Mouse (Mus musculus) heart, embryonic 15.5 days (tissue): ENCODE data around the gene Pmis2. TPM values are rescaled to one million over a fixed set of nuclear protein-coding genes. Genes with fewer than 3 reads are reported as not detected.

Experiments used
- ATAC-seq: fragments of 200-750 bp; cut with Nextera tagmentation; replicated peaks from 2 replicates; pipeline ENCODE4 v1.8.0; 2017; ENCODE audit warnings: low read depth, moderate TSS enrichment; ENCODE audit not compliant: insufficient number of reproducible peaks, insufficient read depth, low FRiP score
- H3K27ac ChIP-seq: fragments of 300-500 bp; sonication (generic); 2 replicates; pipeline ENCODE4 v1.5.1; 2015; ENCODE audit warnings: mild to moderate bottlenecking, inconsistent platforms
- H3K27me3 ChIP-seq: fragments of 300-500 bp; sonication (generic); 2 replicates; pipeline ENCODE4 v1.6.1; 2015; ENCODE audit warnings: inconsistent platforms
- H3K36me3 ChIP-seq: fragments of 300-500 bp; sonication (generic); 2 replicates; pipeline ENCODE4 v1.6.1; 2015; ENCODE audit warnings: mild to moderate bottlenecking, inconsistent platforms
- H3K4me1 ChIP-seq: fragments of 300-500 bp; sonication (generic); replicated peaks from 2 replicates; pipeline ENCODE4 v1.6.1; 2015; ENCODE audit warnings: inconsistent platforms
- H3K4me2 ChIP-seq: fragments of 300-500 bp; sonication (generic); 2 replicates; pipeline ENCODE4 v1.6.1; 2015; ENCODE audit warnings: inconsistent platforms, mild to moderate bottlenecking, moderate library complexity
- H3K4me3 ChIP-seq: fragments of 300-500 bp; sonication (generic); 2 replicates; pipeline ENCODE4 v1.5.1; 2015; ENCODE audit warnings: mild to moderate bottlenecking, inconsistent platforms
- H3K9ac ChIP-seq: fragments of 300-500 bp; sonication (generic); 2 replicates; pipeline ENCODE4 v1.6.1; 2015; ENCODE audit warnings: mild to moderate bottlenecking, inconsistent platforms
- H3K9me3 ChIP-seq: fragments of 300-500 bp; sonication (generic); replicated peaks from 2 replicates; pipeline ENCODE4 v1.6.1; 2016; ENCODE audit warnings: inconsistent platforms
- WGBS: fragments of 180-500 bp; shearing (Covaris S2); methylation state at CpG from one replicate; pipeline ENCODE4 v1.1.7; 2015; ENCODE audit warnings: mixed read lengths; 5-methylcytosine and 5-hydroxymethylcytosine counted together
- polyA plus RNA-seq: library from polyadenylated mRNA; unstranded; fragments of >200 nt; fragmentation: Nextera tagmentation; extraction: Ambion mirVana; gene quantifications from 2 replicates; pipeline ENCODE4 v1.2.1, GENCODE M21; 2015

Gene Pmis2
- polyA plus RNA-seq, 1 experiment from 2014 or later: not detected

DNA sequence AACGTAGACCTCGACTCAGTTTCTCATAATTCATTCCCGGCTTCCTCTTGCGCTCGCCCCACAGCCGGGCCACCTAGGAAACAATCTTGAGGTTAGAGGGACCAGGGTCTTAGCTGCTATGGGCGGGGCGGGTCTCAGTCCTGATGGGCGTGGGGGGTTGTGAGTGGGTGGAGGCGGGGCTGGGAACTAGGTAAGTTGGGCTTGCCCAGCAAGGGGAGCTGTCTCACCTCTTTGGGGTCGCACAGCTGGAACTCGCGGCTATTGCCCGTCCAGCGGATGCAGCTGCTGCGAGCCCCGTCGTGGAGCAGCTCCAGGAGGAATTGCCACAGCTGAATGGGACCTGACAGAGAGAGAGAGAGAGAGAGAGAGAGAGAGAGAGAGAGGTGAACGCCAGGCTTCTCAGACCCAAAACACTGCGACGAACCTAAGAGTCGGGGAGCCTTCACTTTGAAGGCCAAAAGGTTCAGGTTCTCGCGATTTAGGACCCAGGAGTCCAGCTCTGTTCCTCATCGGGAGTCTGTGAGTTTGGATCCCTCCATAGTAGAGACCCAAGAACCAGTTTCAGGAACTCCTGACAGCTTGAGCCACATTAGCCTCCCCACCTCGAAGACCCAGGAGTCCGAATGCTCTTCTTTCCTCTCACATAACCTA, 37.5 kb downstream of the Pmis2 start:
- Histone ChIP-seq H3K4me1 (peaks cover 23% of the 10 kb centered on the region), H3K27me3 (peaks cover 58% of the 10 kb centered on the region), H3K27ac (no peak overlapping the region), H3K36me3 (no peaks in the 10 kb centered on the region), H3K4me3 (peak overlapping the region; percentile 25; the same call in 1 of the 2 replicates), H3K9ac (no peak overlapping the region), H3K9me3 (no peaks in the 10 kb centered on the region), H3K4me2 (peak overlapping the region; percentile 7; the same call in 1 of the 2 replicates)
- no peak for ATAC-seq
- WGBS: 8% methylated on average over 27 of the region's 27 CpGs

DNA sequence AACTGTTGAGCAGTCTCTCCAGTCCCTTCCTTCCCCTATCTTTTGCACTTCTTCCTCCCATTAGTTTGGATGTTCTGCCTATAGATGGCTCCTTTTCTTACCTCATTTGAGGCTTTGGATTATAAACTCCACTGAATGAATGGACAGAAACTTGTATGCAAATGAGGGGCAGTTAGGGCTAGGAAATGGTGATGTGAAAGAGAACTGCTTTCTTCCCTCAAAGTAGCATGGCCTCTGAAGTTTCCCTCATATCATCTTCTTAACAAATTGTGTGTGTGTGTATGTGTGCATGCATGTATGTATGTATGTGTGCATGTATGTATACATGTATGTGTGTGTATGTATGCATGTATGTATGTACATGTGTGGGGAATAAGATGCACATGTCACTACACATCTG, 42.4 kb downstream of the Pmis2 start:
- Histone ChIP-seq H3K27ac (no peak overlapping the region), H3K9me3 (no peaks in the 10 kb centered on the region), H3K4me2 (no peak overlapping the region), H3K4me3 (no peak overlapping the region), H3K27me3 (peaks cover 29% of the 10 kb centered on the region), H3K9ac (no peak overlapping the region), H3K36me3 (peaks cover 5% of the 10 kb centered on the region), H3K4me1 (peaks cover 15% of the 10 kb centered on the region)
- no peak for ATAC-seq

DNA sequence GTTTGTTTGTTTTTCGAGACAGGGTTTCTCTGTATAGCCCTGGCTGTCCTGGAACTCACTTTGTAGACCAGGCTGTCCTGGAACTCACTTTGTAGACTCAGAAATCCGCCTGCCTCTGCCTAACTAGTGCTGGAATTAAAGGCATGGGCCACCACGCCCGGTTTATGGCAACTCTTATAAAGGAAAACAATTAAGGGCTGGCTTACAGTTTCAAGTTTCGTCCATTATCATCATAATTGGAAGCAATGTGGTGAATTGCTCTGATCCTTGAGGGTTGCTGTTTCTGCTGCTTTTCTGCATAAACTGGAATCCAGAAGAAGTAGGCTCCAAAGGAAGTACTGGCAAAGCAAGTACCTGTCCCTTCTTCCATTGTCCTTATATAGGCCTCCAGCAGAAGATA, 44.8 kb downstream of the Pmis2 start:
- Histone ChIP-seq H3K27ac (no peak overlapping the region), H3K27me3 (peaks cover 7% of the 10 kb centered on the region), H3K9ac (no peak overlapping the region), H3K4me2 (no peak overlapping the region), H3K36me3 (peaks cover 27% of the 10 kb centered on the region), H3K4me1 (peaks cover 20% of the 10 kb centered on the region), H3K4me3 (no peak overlapping the region), H3K9me3 (no peaks in the 10 kb centered on the region)
- 81% methylated on average over 5 of the region's 5 CpGs for WGBS
- ATAC-seq: no peak

DNA sequence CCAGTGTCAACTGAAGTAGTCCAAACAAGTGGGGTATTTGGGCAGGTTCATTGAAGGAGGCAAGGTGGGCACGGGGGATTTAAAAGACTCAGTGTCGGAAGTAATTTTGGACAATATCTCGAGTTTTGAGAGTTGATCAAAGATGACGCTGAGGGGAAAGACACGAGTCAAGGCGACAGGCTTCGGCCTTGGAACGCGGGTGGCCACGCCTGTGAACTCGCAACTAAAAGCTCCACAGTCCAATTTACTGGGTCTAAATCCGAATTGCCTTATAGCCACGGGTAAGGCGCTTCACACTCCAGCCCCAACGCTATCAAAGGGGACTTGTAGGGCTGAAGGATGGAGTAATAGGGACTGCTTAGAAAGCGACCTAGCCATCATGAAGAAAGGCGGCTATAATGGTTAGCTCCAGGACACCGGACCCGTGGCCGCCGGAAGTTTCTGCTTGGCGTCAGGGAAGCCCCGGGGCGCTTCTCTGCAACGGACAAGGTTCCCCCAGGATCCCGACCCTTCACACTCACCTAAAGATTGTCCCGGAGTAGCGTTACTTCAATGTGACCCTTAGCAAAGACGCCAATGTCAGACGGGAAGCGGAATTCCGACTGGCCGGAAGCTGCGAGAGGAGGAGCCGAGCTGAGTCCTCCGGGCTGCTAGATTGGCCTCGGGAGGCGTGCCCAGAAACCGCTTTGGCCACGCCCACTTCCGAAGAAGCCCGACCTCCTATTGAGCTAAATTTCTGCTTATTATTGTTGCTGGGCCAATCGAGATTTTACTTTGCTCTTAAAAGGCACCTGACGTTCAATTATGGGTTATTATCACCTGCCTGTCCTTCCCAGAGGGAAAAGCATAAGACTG, 45.6 kb downstream of the Pmis2 start, which contains the start of gene Cox6b1:
Gene Cox6b1, minus strand, starts transcription at position 622 of the 855 bp plus-strand sequence.
- peak within 1 kb of the TSS; percentile 69 for H3K4me2 ChIP-seq
- no peaks in the 10 kb centered on the region for H3K9me3 ChIP-seq
- peaks cover 3% of the 10 kb centered on the region; the same call in 1 of the 2 replicates for H3K27me3 ChIP-seq
- H3K36me3 ChIP-seq: peaks cover 32% of the 10 kb centered on the region
- peak within 1 kb of the TSS; percentile 73 for H3K9ac ChIP-seq
- H3K4me3 ChIP-seq: peak within 1 kb of the TSS; percentile 71
- WGBS: 1% methylated on average over 44 of the region's 44 CpGs
- peak; percentile 90 for ATAC-seq
- H3K27ac ChIP-seq: peak within 1 kb of the TSS; percentile 76
- H3K4me1 ChIP-seq: peaks cover 24% of the 10 kb centered on the region

Other genes with a start within 250 kb of the Pmis2 start
- gene Nfkbid, start 249.9 kb downstream of the Pmis2 start, polyA plus RNA-seq: 0.76 and 1.5 TPM in 2 replicates
- gene Aplp1, start 226.1 kb downstream of the Pmis2 start, polyA plus RNA-seq: 14.7 and 21.7 TPM in 2 replicates
- gene Kirrel2, start 213.9 kb downstream of the Pmis2 start, polyA plus RNA-seq: 0.16 TPM in 2 replicates
- gene Nphs1, start 213.3 kb downstream of the Pmis2 start, polyA plus RNA-seq: 0.09 and 0.14 TPM in 2 replicates
- gene Prodh2, start 178.0 kb downstream of the Pmis2 start, polyA plus RNA-seq: 0.15 and 0.74 TPM in 2 replicates
- gene Arhgap33, start 136.5 kb downstream of the Pmis2 start, polyA plus RNA-seq: 6.2 and 8.1 TPM in 2 replicates
- 155 and 176 TPM in 2 replicates for gene Hspb6, start 119.4 kb downstream of the Pmis2 start, polyA plus RNA-seq
- 8.0 and 9.4 TPM in 2 replicates for gene Proser3, start 119.3 kb downstream of the Pmis2 start, polyA plus RNA-seq
- gene Lin37, start 111.8 kb downstream of the Pmis2 start, polyA plus RNA-seq: 32.7 and 33.1 TPM in 2 replicates
- gene U2af1l4, start 108.3 kb downstream of the Pmis2 start, polyA plus RNA-seq: 90.0 and 97.8 TPM in 2 replicates
- gene Gm49396, start 108.3 kb downstream of the Pmis2 start, polyA plus RNA-seq: 8.4 and 10.8 TPM in 2 replicates
- gene Psenen, start 108.0 kb downstream of the Pmis2 start, polyA plus RNA-seq: 104 and 106 TPM in 2 replicates
- 3.7 and 4.0 TPM in 2 replicates for gene Igflr1, start 106.2 kb downstream of the Pmis2 start, polyA plus RNA-seq
- 4.2 and 4.4 TPM in 2 replicates for gene Kmt2b, start 82.9 kb downstream of the Pmis2 start, polyA plus RNA-seq
- 0.14 and 0.23 TPM in 2 replicates for gene Zbtb32, start 72.7 kb downstream of the Pmis2 start, polyA plus RNA-seq
- 0.43 and 1.4 TPM in 2 replicates for gene Upk1a, start 58.8 kb downstream of the Pmis2 start, polyA plus RNA-seq
- gene Cox6b1, start 45.5 kb downstream of the Pmis2 start, polyA plus RNA-seq: 1,740 and 2,396 TPM in 2 replicates
- not detected in 2 replicates for gene Etv2, start 35.8 kb downstream of the Pmis2 start, polyA plus RNA-seq
- gene Rbm42, start 21.3 kb downstream of the Pmis2 start, polyA plus RNA-seq: 73.7 and 92.8 TPM in 2 replicates
- 23.4 and 33.8 TPM in 2 replicates for gene Haus5, start 6.6 kb downstream of the Pmis2 start, polyA plus RNA-seq
- gene 2200002J24Rik, start 27.3 kb upstream of the Pmis2 start, polyA plus RNA-seq: 1.0 and 1.4 TPM in 2 replicates
- gene Atp4a, start 40.6 kb upstream of the Pmis2 start, polyA plus RNA-seq: 0.37 and 0.62 TPM in 2 replicates
- gene Tmem147, start 57.9 kb upstream of the Pmis2 start, polyA plus RNA-seq: 167 and 172 TPM in 2 replicates
- 0.13 TPM in 1 of 2 replicates, not detected in the other for gene Gapdhs, start 72.1 kb upstream of the Pmis2 start, polyA plus RNA-seq
- gene Sbsn, start 79.9 kb upstream of the Pmis2 start, polyA plus RNA-seq: 1.2 and 1.5 TPM in 2 replicates
- 2.8 and 3.6 TPM in 2 replicates for gene Dmkn, start 92.2 kb upstream of the Pmis2 start, polyA plus RNA-seq
- 3.8 and 6.4 TPM in 2 replicates for gene Krtdap, start 116.3 kb upstream of the Pmis2 start, polyA plus RNA-seq
- gene Ffar2, start 152.2 kb upstream of the Pmis2 start, polyA plus RNA-seq: 0.20 and 0.44 TPM in 2 replicates
- gene Ffar3, start 184.6 kb upstream of the Pmis2 start, polyA plus RNA-seq: 0.15 TPM in 1 of 2 replicates, not detected in the other
- not detected in 2 replicates for gene Ffar1, start 190.0 kb upstream of the Pmis2 start, polyA plus RNA-seq
- 0.06 TPM in 1 of 2 replicates, not detected in the other for gene Cd22, start 208.7 kb upstream of the Pmis2 start, polyA plus RNA-seq
- gene Mag, start 243.3 kb upstream of the Pmis2 start, polyA plus RNA-seq: 0.14 and 0.29 TPM in 2 replicates